Mouse (Mus musculus) Muller cell, postnatal 12 days (primary cell): ENCODE measurements around the gene 2700049A03Rik.

Source experiments
- DNase-seq: peaks from one replicate; pipeline ENCODE4 v3.0.0-alpha.2; 2015; ENCODE audit errors: inconsistent ontology term

Gene 2700049A03Rik

DNA sequence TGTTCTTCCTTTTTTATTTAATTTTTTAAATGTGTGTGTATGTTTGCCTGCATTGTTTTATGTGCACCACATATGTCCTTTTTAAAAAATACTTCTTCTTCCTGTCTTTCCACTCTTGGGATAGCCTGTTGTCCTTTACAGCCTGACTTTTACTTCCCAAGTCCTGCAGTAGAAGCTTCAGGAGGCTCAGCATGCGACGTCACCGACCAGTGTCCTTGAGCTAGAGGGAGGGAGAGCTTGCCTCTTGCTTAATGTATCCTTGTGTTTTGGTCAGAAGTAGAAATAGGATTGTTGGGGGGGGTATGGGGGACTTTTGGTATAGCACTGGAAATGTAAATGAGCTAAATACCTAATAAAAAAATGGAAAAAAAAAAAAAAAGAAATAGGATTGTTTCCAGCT, 47.1 kb downstream of the 2700049A03Rik start:
- no peak for DNase-seq

- DNase-seq: no peak
Measured at GRCm38 (mm10) chr12:71184396-71184795, 47.7 kb downstream of the 2700049A03Rik start.

DNA sequence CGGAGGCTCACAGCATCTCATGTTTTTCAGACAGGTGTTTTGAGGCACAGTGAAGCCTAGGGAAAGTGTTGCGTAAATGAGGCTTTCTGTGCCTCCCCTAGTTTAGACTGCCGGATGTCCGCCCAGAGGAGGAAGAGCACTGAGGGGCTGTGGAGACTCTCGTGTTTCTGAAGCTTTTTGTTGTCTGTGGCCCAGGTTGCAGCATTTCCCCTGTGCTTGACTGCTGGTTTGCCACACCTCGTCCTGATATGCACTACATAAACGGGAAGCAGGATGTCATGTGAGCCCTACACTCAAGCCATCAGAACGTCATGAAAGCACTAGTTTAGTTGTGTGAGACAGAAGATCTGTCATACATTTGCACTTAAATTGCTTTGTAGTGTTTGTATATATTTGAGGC, 56.1 kb downstream of the 2700049A03Rik start:
- DNase-seq: no peak

- DNase-seq: no peak
Measured at GRCm38 (mm10) chr12:71197671-71198070, 61.0 kb downstream of the 2700049A03Rik start.

GRCm38 (mm10) chr12:71201753-71202152, 65.1 kb downstream of the 2700049A03Rik start:
- DNase-seq: no peak

DNA sequence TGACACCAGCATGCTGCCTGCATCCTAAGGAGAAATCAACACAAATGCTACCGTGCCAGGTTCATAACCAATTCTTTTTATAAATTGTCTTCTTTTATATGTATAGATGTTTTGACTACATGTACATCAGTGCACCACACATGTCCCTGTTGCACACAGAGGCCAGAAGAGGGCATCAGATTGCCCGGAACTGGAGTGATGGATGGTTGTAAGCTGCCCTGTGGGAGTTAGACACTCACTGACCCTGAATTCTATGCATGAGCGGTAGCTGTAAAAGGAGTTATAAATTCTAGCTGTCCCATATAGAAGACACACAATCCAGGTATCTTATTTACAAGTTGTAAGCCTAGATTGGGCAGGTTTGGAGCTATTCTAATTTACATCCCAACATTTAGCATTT, 67.7 kb downstream of the 2700049A03Rik start:
- DNase-seq: no peak

DNA sequence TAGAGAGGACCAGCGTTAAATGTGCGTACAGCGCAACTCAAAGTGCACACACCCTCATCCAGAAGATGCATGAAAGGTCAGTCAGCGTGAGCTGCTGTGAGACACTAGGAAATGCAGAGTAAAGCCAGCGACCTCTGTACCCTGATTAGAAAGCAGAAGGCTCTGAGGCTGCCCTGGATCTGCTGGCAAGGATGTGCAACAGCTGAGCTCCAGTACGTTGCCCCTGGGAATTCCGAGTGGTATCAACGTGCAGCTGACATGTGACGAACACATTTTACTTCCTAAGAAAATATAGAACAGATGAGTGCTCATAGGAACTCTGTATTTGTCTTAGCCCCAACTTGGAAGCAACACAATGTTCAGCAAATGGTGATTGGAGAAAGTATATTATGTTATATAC, 80.5 kb downstream of the 2700049A03Rik start:
- DNase-seq: no peak

- peak; percentile 82 for DNase-seq
Measured at GRCm38 (mm10) chr12:71217866-71218522, 81.3 kb downstream of the 2700049A03Rik start.

DNA sequence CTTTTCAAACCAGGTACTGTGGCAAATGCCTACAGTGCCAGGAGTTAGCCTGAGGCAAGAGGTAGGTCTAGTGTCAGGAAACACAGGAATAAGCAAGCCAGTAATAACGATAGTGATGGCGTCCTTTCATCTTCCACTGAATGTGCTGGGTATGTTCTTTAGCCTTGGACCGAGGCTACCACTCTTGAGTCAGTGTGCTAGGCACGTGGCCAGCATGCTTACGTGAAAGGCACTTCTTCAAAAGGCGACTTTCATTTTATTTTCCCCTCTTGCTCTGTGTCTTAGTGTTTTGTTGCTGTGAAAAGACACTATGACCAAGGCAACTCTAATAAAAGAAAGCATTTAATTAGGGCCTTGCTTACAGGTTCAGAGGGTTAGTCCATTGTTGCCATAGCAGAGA, 86.1 kb downstream of the 2700049A03Rik start:
- DNase-seq: no peak

- DNase-seq: no peak
Measured at GRCm38 (mm10) chr12:71227769-71228168, 91.1 kb downstream of the 2700049A03Rik start.

GRCm38 (mm10) chr12:71228925-71229649, 92.4 kb downstream of the 2700049A03Rik start:
- no peak for DNase-seq

DNA sequence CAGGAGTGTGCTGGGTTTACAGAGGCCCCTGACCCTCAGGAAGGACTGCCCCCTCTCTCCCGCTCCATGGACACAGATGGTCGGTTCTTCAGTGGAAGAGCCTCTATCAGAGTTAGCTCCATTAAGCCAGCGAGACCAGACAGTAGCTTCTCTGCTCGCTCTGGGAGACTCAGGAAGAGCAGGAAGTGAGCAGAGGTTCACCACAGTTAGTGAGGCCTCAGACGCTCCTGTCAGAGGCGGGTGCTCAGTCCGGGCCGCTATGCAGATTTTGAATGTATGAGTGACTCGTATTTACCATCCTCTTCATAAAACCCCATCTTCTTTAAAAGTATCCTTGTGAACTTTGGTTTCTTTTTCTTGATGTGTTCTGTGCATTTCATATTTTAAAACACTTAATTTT, 94.9 kb downstream of the 2700049A03Rik start:
- no peak for DNase-seq

DNA sequence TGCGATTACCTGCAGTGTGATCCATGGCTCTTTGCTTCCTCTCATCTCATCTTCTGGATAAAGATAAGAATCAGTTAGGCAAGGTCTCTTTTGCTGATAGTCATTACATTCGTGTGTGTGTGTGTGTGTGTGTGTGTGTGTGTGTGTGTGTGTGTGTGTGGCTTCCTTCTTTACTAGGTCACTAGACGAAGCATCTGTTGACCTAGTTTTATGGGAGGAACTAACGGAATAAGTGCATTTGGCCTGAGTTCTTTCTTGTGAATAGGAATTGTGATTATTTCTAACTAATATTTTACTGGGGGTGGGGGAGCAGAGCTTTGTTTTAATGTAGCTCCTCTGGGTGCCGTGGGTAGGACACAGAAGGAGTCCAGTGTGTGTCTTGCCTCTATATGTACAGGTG, 96.8 kb downstream of the 2700049A03Rik start:
- DNase-seq: no peak

DNA sequence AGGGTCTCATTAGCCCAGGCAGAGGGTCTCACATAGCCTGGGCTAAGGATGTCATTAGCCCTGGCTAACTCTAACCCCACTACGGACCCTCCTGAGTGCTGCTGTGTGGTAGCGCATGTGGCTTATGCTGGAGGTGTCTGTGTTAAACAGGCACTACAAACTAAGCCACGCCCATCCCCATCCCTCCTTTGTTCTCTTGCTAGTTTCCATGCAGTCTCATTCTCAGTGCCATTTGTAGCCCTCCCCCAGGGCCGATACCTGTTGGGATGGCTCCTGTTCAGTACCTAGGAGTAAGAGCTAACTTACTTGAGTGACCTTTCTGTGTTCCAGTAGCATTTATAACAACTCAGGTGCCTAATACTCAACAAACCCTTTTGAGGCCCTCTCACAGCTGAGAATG, 100.4 kb downstream of the 2700049A03Rik start:
- no peak for DNase-seq

GRCm38 (mm10) chr12:71242791-71243190, 106.1 kb downstream of the 2700049A03Rik start:
- DNase-seq: no peak

DNA sequence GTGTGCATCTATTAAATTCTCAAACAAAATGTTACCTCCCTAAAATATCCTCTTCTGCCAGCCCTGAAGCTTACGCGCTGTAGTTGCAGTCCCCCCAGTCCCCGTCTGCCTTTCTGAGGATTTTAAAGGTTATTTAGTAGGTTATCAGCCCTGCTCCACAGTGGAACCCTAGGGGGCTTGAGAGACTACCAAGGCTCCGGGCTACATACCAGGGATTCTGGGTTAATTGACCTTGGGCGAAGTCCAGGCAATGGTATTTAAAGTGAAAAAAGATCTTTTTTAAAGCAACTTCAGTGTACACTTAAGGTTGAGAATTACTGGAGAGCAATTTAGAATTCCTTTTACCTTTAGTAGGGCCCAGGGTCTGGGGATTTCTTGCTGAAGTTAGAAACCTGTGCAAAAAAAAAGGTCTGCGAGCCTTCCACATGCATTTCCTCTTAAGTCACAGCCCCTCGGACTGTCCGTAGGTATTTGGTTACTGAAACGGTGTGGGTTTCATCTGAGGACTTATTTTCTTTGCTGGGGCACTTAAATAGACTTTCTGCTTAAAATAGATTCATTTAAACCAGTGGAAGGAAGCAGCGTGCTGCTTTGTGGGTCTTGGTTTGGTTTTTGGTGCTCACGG, 108.2 kb downstream of the 2700049A03Rik start:
- DNase-seq: peak; percentile 6

DNA sequence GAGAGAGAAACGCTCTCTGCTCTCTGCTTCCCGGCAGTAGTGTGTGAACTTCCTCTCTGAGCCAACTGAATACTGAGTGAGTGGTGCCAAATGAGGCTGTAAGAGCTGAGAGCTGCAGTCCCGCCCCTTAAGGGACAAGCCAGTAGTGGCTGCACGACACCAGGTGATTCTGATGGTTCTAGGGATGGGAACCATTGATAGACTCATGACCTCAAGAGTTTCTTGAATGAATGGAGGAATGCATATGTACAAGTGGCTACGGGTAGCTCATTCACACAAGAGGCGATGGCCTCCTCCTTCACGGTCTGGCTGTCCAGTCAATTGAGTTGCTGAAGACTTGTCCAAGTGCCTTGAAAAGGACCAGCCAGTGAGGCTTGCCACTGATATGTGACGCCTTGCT, 110.5 kb downstream of the 2700049A03Rik start:
- DNase-seq: no peak

DNA sequence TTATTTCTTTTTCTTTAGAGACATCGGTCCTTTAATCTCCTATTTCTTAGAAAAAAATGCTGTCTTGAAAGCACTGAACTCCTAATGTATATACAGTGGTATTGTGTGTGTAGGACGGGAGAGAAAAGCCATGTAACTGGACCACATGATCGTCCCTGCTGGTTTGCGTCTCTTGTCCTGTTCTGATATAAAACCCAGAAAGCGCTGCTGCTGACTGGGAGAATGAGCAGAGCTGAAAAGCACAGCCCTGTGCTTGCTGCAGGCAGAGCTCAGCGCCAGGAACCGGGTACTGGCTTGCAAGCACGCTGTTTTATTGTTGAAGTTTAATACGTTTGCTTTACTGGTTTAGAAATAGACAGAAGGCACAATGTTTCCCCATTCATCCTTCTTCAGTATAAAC, 112.7 kb downstream of the 2700049A03Rik start:
- no peak for DNase-seq

DNA sequence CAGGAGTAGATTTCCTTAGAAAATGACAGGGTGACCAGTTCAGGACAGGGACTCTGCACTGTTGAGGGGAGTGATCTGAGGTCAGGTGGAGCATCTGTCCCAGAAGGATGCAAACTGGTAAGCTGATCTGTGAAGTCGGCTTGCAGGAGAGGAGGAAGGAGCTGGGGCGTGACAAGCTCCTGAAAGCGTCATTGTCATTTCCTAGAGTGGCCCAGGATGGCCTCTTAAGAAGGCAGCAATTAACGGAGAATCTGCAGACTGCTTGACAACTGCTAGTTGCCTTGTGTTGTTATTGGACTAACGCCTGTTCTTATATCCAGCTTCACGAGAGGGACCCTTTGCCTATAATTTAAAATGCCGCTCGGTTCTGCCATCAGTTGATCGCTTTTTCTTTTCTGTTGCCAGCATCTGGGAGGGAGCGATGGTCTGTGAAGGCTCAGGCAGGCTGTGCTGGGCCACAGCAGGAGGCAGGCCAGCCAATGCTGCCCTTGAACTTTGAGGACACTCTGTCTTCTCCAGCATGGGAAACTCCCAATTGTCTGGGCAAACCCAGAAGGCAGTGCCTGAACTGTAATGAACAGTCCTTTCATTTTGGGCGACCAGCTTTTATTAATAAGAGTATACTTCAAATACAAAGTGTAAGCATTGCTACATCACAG, 116.0 kb downstream of the 2700049A03Rik start:
- peak; percentile 7 for DNase-seq

DNA sequence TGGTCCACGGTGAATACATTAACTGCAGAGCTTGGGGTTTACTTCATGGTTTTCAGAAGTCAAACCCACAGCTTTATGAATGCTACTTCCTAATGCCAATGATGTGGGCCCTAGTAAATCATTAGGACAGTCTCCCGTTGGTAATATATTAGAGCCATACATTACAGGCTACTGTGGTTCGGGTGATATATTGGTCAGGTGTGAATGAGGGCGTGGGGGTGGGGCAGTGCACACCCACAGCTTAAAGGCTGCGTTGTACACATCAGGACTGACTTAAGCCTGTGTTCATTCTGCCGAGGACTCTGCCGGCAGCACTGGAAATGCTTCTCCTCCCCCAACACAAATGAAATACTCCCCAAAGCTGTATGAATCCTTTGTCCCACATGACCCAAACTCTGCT, 118.1 kb downstream of the 2700049A03Rik start:
- DNase-seq: no peak

DNA sequence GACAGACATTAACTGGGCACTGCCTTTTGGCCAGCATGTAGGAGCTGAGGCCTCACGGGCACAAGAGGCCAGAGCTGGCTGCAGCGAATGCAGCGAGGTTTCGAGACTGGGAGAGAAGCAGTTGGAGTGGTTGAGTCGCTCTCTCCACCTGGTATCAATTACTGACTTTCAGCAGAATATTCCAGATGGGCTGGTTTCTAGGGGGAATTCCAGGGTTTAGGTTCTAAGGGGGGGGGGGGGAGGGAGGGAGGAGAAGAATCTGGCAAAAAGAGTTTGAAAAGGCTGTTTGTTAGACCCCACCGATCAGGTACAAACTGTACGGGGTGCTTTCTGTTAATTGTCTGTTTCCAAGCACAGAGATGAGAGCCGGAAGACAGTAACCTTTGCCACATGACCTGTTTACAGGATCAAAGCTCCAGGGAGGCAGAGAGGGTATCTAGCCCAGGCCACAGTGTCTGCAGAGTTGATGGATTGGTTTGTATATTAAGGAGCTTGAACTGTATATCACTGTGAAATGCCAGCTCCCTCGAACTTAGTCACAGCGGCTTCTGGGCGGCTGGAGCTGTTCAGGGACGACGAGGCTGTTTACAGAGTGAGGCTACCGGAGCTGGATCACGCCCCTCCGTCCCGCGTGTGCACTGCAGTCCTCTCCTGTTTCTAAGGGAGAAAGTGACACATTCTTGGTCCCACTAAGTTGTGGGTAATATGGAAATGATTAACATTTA, 121.7 kb downstream of the 2700049A03Rik start:
- DNase-seq: no peak

GRCm38 (mm10) chr12:71264211-71264610, 127.6 kb downstream of the 2700049A03Rik start:
- DNase-seq: no peak
